Mouse (Mus musculus): Measurements from ENCODE around the gene Dusp16. TPM values are rescaled to one million over a fixed set of nuclear protein-coding genes. Genes with fewer than 3 reads are reported as not detected.

The Dusp16 gene
- total RNA-seq, 2 experiments from 2014 or later: 22.4 to 24.9 TPM

DNA sequence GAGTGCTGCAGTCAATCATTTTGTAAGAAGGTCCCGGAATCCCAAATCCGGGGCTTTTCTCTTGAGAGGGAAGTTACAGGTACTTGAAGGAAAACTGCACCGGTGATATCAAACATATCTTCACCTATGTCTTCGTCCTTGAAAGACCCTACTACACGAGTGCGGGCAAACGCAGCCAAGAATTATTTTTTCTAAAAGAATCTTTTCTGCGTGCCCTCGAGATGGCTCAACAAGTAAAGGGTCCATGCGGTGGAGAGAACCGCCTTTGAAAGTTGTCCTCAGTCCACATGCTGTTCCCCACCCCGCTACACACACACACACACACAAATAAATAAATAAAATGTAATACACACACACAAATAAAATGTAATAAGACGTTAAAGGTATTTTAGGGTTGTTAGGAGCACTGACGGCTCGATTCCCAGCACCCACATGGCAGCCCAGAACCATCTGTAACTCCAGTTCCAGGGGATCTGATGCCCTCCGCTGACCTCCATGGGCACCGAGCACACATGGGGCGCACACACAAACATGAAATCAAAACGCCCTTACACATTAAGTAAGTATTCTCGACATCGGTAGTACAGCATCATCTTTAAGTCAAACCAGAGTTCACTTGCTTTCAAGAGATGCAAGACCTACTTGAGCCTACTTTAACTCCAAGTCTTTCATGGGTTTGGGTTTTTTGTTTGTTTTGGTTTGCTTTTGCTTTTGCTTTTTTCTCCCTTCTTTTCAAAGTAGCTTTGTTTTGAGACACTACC is 801 bp upstream of the Dusp16 start:
- DNase-seq: no peak
- intact Hi-C loops (cut with DNase I): loop anchor here (2.0 to 5.0 kb wide), 3 partner anchors 76 to 366 kb away; partner anchors contain the start of gene Cdkn1b

DNA sequence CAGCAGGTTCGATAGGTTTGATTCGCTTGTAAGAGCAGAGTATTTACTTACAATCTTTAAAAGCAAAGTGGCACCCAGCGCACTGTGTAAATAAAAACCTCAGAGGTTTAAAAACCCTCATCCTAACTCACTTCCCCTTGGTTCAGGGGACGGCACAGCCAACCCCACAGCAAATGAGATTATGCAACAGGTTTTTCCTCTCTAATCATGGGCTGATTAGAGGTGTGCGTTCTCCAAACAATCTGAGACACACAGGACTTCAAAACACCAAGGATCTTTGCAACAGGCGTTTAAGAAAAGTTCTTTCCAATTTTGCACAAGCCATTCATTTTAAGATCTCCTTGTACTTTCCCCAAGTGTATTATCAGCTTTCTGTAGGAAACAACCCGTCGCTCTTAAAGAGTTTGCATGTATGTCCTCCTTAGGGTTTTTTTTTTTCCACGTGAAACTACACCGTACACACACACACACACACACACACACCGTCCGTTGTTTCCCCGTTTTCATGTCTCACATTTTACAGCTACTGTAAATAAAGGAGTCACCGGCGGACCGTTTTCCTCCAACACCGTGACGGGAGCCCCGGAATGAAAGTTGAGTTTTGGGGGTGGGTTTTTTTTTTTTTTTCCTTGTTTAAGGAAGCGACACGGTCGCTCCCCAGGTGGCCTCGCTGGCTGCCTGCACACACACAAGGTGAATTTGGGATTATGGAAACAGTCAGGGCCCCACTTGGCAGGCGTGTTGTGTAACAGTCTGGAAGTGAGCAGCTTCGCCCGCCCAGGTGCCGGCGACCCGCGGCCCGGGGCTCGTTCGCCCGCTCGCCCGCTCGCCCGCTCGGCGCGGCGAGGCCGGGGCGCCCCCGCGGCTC is 940 bp downstream of the Dusp16 start:
- intact Hi-C loops (cut with DNase I): loop anchor here (2.0 to 5.0 kb wide), 3 partner anchors 74 to 364 kb away; partner anchors contain the start of gene Cdkn1b

DNA sequence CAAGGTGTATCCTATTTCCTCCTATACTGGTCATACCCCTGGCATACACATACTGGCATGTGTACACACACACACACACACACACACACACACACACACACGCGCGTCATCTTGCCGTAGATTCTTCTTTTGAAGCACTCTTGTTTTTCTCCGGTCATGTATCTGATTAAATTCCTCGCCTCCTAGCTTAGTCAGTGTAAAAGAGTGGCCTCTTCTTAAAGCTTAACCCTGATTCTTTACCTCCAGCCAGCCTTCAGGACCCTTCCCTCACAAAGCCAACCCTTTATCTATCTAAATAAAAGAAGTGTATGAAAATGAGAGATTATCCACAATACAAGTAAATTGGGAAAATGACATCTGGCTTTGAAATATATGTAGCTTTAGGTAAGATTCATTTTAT is 3.3 kb downstream of the Dusp16 start:
- DNase-seq: no peak
- intact Hi-C loops (cut with DNase I): no loop called here

More for the DNA sequence above, 940 bp downstream of the Dusp16 start:
- DNase-seq: peak; percentile 57 to 60

DNA sequence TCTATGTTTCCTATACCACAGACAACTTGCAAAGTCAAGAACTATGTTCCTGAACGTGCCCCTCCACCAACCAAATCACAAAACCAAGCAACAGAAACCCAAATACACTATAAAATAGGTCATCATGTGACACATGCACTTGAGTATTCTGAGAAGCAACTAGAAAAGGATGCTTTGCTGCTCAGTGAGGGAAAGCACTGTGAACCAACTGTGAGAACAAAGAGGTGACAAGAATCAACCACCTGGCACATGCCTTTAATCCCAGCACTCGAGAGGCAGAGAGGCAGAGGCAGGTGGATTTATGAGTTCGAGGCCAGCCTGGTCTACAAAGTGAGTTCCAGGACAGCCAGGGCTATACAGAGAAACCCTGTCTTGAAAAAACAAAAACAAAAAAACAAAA is 6.0 kb downstream of the Dusp16 start:
- intact Hi-C loops (cut with DNase I): no loop called here
- DNase-seq: no peak

DNA sequence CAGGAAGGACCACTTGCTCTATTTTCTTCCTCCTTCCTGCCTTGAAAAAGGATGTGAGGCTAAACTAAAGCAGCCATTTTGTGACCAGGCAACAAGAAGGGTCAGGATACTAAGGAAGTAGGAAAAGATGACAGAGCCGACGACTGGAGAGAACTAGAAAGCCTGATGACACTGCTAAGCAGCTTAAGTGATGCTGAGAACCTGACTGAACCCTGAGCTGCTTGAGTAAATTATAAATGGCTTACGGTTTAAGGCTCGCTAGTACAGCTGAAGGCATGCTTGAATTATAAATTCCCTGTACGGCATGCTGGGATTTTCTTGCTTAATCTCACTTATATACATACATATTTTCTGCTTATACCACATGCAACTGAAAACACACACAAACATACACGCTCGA is 9.5 kb downstream of the Dusp16 start:
- intact Hi-C loops (cut with DNase I): no loop called here
- DNase-seq: no peak

DNA sequence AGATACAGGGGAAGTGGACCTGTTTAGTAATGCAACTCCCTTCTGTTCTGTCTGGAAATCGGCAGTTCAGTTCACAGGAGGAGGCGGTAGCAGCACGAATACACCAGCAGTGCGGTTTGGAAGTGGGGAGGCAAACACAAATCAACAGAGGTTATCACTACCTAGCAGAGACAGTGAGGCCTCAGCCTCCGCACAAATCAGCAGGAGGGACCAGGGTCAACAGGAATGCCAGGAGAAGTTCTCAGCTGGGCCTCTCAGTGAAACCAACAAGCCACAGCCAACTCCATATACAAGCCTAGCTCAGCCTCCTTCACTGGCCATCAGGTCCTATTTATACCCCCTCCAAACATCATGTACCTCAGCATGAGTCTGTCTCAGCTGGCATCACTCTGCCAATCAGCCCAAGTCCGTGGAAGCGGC is 10.9 kb downstream of the Dusp16 start:
- DNase-seq: peak in 1 of 2 experiments; percentile 32

DNA sequence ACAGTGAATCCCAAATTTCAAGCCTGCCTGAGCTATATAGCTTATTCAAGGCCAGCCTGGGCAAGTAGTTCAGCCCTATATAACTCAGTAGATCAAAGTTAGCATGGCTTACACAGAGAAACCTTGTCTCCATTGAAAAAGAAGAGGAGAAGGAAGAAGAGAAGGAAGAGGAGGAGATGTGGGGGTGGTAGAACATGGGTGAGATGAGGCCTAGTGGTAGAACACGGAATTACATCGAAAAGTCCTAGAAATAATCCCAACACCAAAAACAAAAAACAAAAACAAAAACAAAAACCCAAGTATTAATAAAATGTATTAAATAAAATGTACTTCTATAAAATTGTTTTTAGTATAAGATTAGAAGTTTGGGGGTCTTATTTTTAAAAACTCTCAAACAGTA is 12.4 kb downstream of the Dusp16 start:
- intact Hi-C loops (cut with DNase I): no loop called here
- no peak for DNase-seq

More for the DNA sequence above, 10.9 kb downstream of the Dusp16 start:
- intact Hi-C loops (cut with DNase I): no loop called here

DNA sequence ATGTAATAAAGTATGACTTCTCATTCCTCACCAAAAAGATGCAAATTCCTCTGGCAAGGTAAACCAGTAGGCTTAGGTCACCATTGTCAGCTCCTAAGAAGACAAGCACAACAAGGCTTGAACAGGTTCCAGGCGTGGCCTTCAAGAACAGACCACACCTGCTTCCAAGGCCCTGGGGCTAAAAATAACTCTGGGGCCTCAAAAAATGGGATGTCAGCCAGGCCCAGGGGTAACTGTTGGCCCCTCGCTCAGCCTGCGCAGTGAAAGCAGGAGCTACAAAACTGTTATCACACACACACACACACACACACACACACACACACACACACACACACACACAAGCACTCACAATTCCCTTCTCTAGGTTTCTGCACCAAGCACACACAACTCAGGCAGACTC is 18.5 kb downstream of the Dusp16 start:
- DNase-seq: peak; percentile 82 to 83
- intact Hi-C loops (cut with DNase I): no loop called here

DNA sequence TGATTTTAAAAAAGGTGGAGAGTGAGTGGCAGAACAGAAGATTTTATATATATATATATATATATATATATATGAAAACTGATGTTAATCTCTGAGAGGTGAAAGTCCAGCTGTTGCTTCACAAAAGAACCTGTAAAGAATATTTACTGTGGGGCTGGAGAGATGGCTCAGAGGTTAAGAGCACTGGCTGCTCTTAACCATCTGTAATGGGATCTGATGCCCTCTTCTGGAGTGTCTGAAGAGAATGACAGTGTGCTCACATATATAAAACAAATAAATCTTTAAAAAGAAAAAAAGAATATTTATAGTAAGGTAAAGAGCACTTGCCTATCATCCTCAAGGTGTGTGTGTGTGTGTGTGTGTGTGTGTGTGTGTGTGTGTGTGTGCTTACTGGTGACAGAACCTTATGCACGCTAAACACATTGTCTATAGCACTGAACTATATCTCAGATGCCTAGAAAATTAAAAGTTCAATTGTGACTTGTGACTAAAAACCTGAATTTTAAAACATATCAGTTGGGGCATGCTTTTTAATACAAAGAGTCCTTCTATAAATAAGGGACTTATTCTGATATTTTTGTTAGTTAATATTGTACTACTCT is 19.0 kb downstream of the Dusp16 start:
- intact Hi-C loops (cut with DNase I): no loop called here
- no peak for DNase-seq

DNA sequence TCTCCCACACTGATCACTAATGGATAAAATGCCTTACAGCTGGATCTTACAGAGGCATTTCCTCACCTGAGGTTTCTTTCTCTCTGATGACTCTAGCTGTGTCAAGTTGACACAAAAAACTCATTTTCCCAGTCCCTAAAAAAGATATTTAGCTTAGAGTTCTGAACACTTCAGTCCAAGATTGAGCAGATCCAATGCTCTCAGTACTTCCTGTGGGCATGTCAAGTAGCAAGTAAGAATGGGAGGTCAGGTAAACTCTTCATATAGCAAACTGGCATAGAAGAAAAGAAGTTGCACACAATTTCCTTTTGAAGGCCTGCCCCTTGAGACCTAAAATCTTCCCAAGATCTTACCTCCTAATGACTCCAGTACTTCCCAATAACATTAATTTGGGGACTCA is 22.1 kb downstream of the Dusp16 start:
- intact Hi-C loops (cut with DNase I): no loop called here
- no peak for DNase-seq

DNA sequence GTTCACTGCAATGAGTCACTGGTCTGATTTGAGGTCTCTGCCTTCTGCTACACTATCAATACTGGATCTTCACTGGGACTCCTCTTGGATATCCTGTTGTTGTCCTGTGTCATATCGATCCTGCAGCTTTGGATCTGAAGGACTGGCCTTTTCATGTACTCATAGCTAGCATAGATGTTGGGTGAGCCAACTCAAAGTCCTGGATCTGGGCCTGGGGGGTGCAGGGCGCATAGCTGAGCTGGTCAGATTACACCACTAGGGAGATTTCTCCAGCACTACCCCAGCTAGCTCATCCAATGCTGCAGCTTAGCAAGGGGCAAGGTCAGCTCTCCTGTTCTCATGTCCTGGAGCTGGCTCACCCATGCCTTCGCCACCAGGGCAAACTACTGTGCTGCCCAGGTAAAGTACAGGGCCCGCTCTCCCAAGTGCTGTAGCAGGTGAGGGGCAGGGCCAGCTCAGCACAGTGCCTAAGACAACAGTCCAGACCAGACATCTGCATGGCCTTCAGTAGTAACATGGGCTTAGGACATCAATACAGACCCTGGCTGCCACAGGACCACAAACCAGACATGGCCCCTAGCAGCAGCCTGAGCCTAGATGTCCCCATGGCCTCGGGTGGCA is 27.9 kb downstream of the Dusp16 start:
- DNase-seq: peak in 1 of 2 experiments; percentile 28
- intact Hi-C loops (cut with DNase I): no loop called here

DNA sequence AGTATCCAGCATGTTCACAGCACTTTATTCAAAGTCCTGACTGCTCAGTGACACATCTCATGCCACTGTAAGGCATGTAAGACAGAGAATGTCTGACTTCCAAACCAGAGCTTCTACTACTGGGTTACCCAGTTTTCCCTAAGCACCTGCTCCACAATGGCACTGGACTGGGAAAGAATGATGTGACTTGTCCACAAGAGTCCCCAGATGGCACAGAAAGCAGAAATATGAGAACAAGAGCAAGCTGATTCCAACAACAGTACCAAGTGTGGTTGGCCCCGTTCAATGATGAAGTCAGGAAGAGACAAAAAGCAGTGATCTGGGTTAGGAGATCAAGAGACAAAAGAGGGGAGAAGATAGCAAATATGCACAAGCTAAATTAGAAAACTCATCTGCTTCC is 29.0 kb downstream of the Dusp16 start:
- intact Hi-C loops (cut with DNase I): no loop called here
- no peak for DNase-seq

DNA sequence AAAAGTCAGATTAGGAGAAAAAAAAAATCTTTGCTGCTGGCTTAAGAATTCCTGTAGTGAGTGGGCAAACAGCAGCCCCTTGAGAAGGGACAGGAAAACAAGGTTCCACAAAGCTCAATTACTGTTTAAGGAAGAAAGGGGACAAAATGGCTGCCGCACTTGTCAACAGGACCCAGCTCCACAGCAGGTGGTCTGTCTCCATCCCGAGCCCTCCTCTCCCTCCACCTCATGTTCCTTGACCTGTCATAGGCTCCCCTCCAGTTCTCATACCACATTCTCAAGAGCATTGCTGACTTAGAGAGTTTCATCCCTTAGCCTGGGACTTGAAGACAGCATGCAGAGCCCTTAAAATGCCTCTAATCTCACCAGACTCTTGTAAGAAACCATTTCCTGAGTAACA is 30.6 kb downstream of the Dusp16 start:
- no peak for DNase-seq
- intact Hi-C loops (cut with DNase I): no loop called here

DNA sequence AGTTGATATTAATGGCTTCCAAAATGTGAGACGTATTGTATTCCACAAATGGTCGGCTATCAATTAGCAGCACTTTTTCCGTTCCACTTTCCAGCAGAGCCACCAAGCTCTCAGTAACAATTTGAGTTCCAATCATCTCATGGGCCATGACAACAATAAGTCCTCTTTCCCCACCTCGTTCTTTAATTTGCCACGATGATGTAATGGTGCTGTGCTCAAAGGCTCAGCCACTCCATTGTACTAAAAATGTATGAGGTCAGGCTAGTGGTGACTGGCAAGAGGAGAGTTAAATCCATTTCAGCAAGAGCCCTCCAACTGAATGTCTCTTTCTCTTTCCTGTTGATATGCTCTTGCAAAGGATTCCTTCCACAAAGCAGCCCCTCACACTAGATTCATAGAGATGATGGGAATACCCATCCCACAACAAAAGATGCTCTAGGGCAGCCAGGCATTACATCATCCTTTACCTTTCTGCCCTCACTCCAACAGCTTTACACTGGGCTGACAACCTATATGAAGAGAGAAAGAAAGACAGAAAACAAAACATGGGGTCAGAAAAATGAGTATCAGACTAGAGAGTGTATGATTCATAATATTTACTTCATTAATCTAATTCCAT is 31.4 kb downstream of the Dusp16 start:
- no peak for DNase-seq
- intact Hi-C loops (cut with DNase I): no loop called here

DNA sequence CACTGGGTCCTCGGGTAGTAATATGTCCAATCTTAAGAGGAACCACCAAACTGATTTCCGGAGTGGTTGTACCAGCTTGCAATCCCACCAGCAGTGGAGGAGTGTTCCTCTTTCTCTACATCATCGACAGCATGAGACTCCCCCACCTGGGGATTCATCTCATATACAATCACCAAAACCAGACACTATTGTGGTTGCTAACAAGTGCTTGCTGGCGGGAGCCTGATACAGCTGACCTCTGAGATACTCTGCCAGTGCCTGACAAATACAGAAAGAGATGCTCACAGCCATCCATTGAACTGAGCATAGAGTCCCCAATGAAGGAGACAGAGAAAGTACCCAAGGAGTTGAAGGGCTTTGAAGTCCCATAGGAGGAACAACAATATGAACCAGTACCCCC is 36.4 kb downstream of the Dusp16 start:
- intact Hi-C loops (cut with DNase I): no loop called here
- no peak for DNase-seq

DNA sequence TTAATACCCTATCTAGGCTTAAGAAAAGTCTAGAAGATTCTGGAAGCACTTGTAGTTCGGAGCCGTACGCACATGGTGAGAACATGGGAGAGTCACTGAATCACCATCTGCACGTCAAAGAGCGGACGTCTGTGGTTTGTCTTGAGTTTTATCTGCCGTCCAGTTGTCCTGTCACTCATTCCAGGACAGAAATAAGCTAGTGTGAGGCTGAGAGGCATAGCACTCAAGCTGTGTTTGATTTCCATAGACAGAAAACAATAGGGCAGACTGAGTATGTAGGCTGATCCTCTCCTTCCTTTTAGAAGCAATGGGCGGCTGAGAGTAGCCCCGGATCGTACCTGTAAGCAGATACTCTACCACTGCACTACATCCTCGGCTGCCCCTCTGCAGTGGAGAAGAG is 38.6 kb downstream of the Dusp16 start:
- no peak for DNase-seq
- intact Hi-C loops (cut with DNase I): no loop called here

DNA sequence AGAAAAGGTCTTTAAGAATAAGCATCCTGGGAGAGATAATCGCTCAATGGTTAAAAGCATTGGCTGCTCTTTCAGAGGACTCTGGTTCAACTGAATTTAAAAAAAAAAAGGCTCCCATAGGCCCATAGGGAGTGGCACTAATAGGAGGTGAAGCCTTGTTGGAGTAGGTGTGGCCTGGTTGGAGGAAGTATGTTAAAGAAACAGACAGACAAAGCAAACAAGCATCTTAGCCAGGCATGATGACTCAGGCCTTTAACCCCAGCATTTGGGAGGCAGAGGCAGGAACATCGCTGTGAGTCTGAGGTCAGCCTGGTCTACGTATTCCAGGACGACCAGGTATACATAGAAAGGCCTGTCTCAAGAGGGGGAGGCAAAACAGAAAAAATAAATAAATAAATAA is 39.0 kb downstream of the Dusp16 start:
- intact Hi-C loops (cut with DNase I): no loop called here
- DNase-seq: no peak

DNA sequence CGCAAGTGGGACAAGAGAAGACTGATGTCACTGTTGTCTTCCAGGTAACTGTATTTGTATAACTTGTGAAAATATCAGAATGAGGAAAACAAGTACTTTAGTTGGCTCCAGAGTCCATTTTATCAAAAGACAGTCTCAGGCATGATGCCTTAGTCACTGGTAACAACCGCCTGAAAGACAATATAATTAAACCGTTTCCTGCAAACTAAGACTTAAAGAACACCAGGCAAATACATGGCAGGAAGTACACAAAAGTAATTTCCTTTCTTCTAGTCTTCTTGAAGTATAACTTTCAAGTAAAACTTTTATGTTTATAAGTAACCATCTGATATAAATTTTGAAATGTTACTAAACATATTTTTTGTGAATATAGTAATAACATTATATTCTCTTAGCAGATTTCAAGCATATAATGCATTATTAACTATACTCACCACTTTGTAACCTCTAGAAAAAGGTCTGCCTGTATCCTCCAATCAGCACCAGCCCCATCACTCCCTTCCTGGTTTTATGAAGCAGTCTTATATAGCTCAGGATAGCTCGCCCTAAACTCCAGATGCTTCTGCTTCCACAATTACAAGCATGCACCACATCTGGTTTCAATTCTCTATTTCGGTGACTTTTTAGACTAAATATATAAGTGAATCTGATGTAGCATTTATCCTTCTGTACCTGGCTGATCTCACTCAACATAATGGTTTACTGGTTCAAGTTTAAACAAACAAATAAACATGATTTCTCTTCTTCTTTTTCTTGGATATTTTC is 40.4 kb downstream of the Dusp16 start:
- no peak for DNase-seq

DNA sequence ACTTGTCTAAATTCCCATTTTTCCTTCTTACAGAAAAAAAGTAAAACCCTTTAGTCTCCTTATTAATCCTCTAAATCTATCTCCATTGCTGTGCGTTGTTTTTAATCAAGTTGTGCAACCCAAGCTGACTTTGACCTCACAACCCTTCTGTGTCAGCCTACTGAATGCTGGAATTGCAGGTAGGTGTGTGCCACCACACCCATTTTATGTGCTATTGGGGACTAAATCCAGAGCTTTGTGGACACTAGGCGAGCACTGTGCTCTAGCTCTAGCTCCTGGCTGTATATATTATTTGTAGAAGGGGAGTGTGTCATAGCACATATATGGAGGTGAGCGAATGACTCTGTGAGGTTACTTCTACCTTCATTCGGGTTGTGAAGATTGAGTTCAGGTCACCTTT is 41.3 kb downstream of the Dusp16 start:
- DNase-seq: no peak
- intact Hi-C loops (cut with DNase I): no loop called here

More for the DNA sequence above, 40.4 kb downstream of the Dusp16 start:
- intact Hi-C loops (cut with DNase I): no loop called here

DNA sequence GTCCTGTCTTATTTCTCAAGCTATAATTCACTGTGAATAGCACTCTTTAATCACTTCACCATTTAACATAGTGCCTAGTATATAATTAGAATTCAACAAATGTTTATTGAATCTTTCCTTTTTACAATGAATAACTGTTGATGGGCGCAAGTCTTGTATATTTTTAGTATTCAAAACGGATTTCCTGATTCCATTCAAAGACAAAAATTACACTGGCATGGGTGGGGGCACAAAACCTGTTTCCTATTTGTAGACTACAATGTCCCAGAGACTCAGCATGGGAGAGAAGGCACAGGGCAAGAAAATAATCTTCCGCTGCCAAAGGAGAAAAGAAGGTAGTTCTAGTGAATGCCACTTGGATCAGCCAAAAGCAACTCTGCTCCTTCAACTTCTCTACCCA is 44.3 kb downstream of the Dusp16 start:
- DNase-seq: no peak
- intact Hi-C loops (cut with DNase I): no loop called here
